Mouse (Mus musculus) hindbrain, embryonic 14.5 days (tissue): ENCODE measurements around the gene Epgn. TPM values are rescaled to one million over a fixed set of nuclear protein-coding genes. Genes with fewer than 3 reads are reported as not detected.

Experiments used
- ATAC-seq: fragments of 200-750 bp; cut with Nextera tagmentation; 2 replicates; pipeline ENCODE4 v1.8.0; 2017; ENCODE audit warnings: moderate number of reproducible peaks, mild to moderate bottlenecking, moderate TSS enrichment, moderate library complexity; ENCODE audit not compliant: low FRiP score
- DNase-seq: peaks from one replicate; pipeline ENCODE4 v3.0.0-alpha.2; 2015; ENCODE audit warnings: low spot score
- H3K27ac ChIP-seq: fragments of 300-500 bp; sonication (generic); 2 replicates; pipeline ENCODE4 v1.5.1; 2014; ENCODE audit warnings: mild to moderate bottlenecking, moderate library complexity
- H3K27me3 ChIP-seq: fragments of 300-500 bp; sonication (generic); 2 replicates; pipeline ENCODE4 v1.6.1; 2014; ENCODE audit warnings: mild to moderate bottlenecking, low read length, mixed read lengths; ENCODE audit not compliant: control insufficient read depth, insufficient read depth
- H3K36me3 ChIP-seq: fragments of 300-500 bp; sonication (generic); replicated peaks from 2 replicates; pipeline ENCODE4 v1.6.1; 2014; ENCODE audit not compliant: control insufficient read depth, insufficient read depth
- H3K4me1 ChIP-seq: fragments of 300-500 bp; sonication (generic); replicated peaks from 2 replicates; pipeline ENCODE4 v1.6.1; 2014; ENCODE audit warnings: antibody characterized with exemption, low read length, mixed read lengths; ENCODE audit not compliant: control insufficient read depth, insufficient read depth
- H3K4me2 ChIP-seq: fragments of 300-500 bp; sonication (generic); replicated peaks from 2 replicates; pipeline ENCODE4 v1.6.1; 2014; ENCODE audit warnings: mild to moderate bottlenecking, moderate library complexity
- H3K4me3 ChIP-seq: fragments of 300-500 bp; sonication (generic); replicated peaks from 2 replicates; pipeline ENCODE4 v1.5.1; 2014; ENCODE audit warnings: mild to moderate bottlenecking, low read length
- H3K9ac ChIP-seq: fragments of 300-500 bp; sonication (generic); 2 replicates; pipeline ENCODE4 v1.6.1; 2014
- H3K9me3 ChIP-seq: fragments of 300-500 bp; sonication (generic); 2 replicates; pipeline ENCODE4 v1.6.1; 2016; ENCODE audit warnings: low read length; ENCODE audit not compliant: control insufficient read depth
- WGBS: fragments of 180-500 bp; shearing (Covaris S2); extraction: QIAGEN DNeasy Blood & Tissue Kit; methylation state at CpG from one replicate; pipeline ENCODE4 v1.1.7; 2014; 5-methylcytosine and 5-hydroxymethylcytosine counted together
- polyA plus RNA-seq: library from polyadenylated mRNA; unstranded; fragments of >200 nt; fragmentation: Nextera tagmentation; extraction: Ambion mirVana; gene quantifications from 2 replicates; pipeline ENCODE4 v1.2.1, GENCODE M21; 2014

The Epgn gene
- polyA plus RNA-seq, 1 experiment from 2014 or later, result not detected

- H3K4me1 ChIP-seq, result 0 out of 2 replicates have a peak, but pooled peaks cover 3% of the 10 kb centered on the region
- no peak within 1 kb of the TSS for H3K27ac ChIP-seq
- peak within 1 kb of the TSS; percentile 24 for H3K4me3 ChIP-seq
- H3K9me3 ChIP-seq, result no peaks in the 10 kb centered on the region
- no peaks in the 10 kb centered on the region for H3K36me3 ChIP-seq
- no peak for DNase-seq
- peak within 1 kb of the TSS; percentile 50 for H3K9ac ChIP-seq
- ATAC-seq, result peak; percentile 53; the same call in 1 of the 2 replicates
- H3K4me2 ChIP-seq, result peak within 1 kb of the TSS; percentile 57
- WGBS, result 2% methylated on average over 25 of the region's 25 CpGs
- H3K27me3 ChIP-seq, result peaks cover 9% of the 10 kb centered on the region; the same call in 1 of the 2 replicates
Observed at GRCm38 (mm10) chr5:91074450-91074950, 47.2 kb downstream of the Epgn start, which contains the start of gene Ereg. Ereg (plus strand) TSS chr5:91074622.

- 50% methylated on average over 1 of the region's 1 CpGs for WGBS
- H3K27me3 ChIP-seq, result peaks cover 9% of the 10 kb centered on the region; the same call in 1 of the 2 replicates
- H3K9ac ChIP-seq, result no peak overlapping the region
- no peak overlapping the region for H3K27ac ChIP-seq
- peak overlapping the region; percentile 57 for H3K4me2 ChIP-seq
- H3K9me3 ChIP-seq, result no peaks in the 10 kb centered on the region
- 0 out of 2 replicates have a peak, but pooled peaks cover 3% of the 10 kb centered on the region for H3K4me1 ChIP-seq
- H3K36me3 ChIP-seq, result no peaks in the 10 kb centered on the region
- DNase-seq, result no peak
- no peak overlapping the region for H3K4me3 ChIP-seq
- no peak for ATAC-seq
Observed at GRCm38 (mm10) chr5:91075021-91075420, 47.8 kb downstream of the Epgn start.

- DNase-seq, result no peak
- no peaks in the 10 kb centered on the region for H3K9me3 ChIP-seq
- ATAC-seq, result no peak
- no peak overlapping the region for H3K27ac ChIP-seq
- no peak overlapping the region for H3K4me3 ChIP-seq
- H3K27me3 ChIP-seq, result no peaks in the 10 kb centered on the region
- H3K4me1 ChIP-seq, result no peaks in the 10 kb centered on the region
- no peak overlapping the region for H3K4me2 ChIP-seq
- H3K9ac ChIP-seq, result no peak overlapping the region
- no peaks in the 10 kb centered on the region for H3K36me3 ChIP-seq
- whole genome bisulfite sequencing, result 84% methylated on average over 5 of the region's 5 CpGs
Observed at GRCm38 (mm10) chr5:91083016-91083415, 55.8 kb downstream of the Epgn start.

Other genes starting within 250 kb of the Epgn start
- 0.21 TPM in 1 of 2 replicates, not detected in the other for gene Cxcl3, start 241.4 kb upstream of the Epgn start, polyA plus RNA-seq
- gene Cxcl15, start 232.9 kb upstream of the Epgn start, polyA plus RNA-seq, result not detected in 2 replicates
- 0.57 and 0.64 TPM in 2 replicates for gene Cxcl1, start 136.2 kb upstream of the Epgn start, polyA plus RNA-seq
- 0.24 TPM in 1 of 2 replicates, not detected in the other for gene Cxcl2, start 123.6 kb upstream of the Epgn start, polyA plus RNA-seq
- 88.3 and 95.7 TPM in 2 replicates for gene Mthfd2l, start 96.3 kb upstream of the Epgn start, polyA plus RNA-seq
- not detected in 2 replicates for gene Ereg, start 47.2 kb downstream of the Epgn start, polyA plus RNA-seq
- gene Areg, start 112.1 kb downstream of the Epgn start, polyA plus RNA-seq, result 0.27 and 0.34 TPM in 2 replicates